ENCODE assay signal across 27 mouse cellular contexts in the genomic region with DNA sequence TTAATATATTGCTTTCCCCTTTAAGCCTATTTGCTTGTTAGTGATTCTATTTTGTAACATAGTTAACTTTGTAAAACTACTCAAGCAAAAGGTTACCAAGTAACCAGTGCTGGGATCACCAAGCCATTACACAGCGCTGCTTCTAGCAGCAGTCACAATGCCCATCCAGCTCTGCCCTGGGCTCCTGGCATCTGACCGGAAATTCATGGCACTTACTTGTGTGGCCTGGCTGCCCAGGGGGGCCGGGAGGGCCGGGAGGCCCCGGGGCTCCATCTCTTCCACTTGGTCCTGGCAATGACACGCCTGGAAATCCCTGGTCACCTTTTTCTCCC.
DNase-seq lines count a peak whose midpoint lies in the region; ATAC-seq lines count a peak whose summit lies in the region.
"Had no signal": no experiment of that assay in that cellular context is flagged by ENCODE, and none has a peak within 500 bp of the region (broad histone marks: within the 10 kb centered on the region; RNA-seq: fewer than 3 reads in every experiment).

No protein-coding gene starts in this region.

- DNase-seq in heart, adult 11 months, result peak; percentile 86
- DNase-seq in heart, adult 9 months (ENCODE audit: low spot score in 2 of 2), result no peak
- DNase-seq in kidney, adult 18-20 months, result peak; percentile 71
- peak; percentile 60 to 87 for DNase-seq in kidney, postnatal 25 days
- no peak for DNase-seq in retina, postnatal 1 day
- DNase-seq: cerebellum, adult 8-10 months; cerebellum, postnatal 25 days; gastrocnemius, postnatal 25 days; heart, adult 18-20 months; heart, postnatal 14 days; left cerebral cortex, postnatal 4 days; liver, postnatal 0 days; right cerebral cortex, postnatal 14 days; thymus, postnatal 4 days had no signal

- H3K9me3 ChIP-seq in kidney, embryonic 15.5 days (replicated peaks), result no peaks in the 10 kb centered on the region
- no peaks in the 10 kb centered on the region for H3K9me3 ChIP-seq in intestine, embryonic 15.5 days
- H3K9me3 ChIP-seq in hindbrain, embryonic 13.5 days, result no peaks in the 10 kb centered on the region
- H3K9me3 ChIP-seq: embryonic facial prominence, embryonic 10.5 days; embryonic facial prominence, embryonic 15.5 days; forebrain, embryonic 12.5 days; heart, embryonic 13.5 days; hindbrain, embryonic 10.5 days; liver, embryonic 12.5 days; midbrain, embryonic 12.5 days; neural tube, embryonic 13.5 days had no signal

- H3K36me3 ChIP-seq in kidney, embryonic 15.5 days, result peaks cover 95% of the 10 kb centered on the region
- peaks cover 21% of the 10 kb centered on the region for H3K36me3 ChIP-seq in intestine, embryonic 15.5 days
- no peaks in the 10 kb centered on the region for H3K36me3 ChIP-seq in hindbrain, embryonic 13.5 days
- H3K36me3 ChIP-seq: forebrain, embryonic 12.5 days; midbrain, embryonic 12.5 days; neural tube, embryonic 13.5 days had no signal

- peaks cover 32% of the 10 kb centered on the region for H3K4me1 ChIP-seq in kidney, embryonic 15.5 days
- no peaks in the 10 kb centered on the region; the same call in 1 of the 2 replicates for H3K4me1 ChIP-seq in intestine, embryonic 15.5 days (replicated peaks)
- 0 out of 2 replicates have a peak, but pooled peaks cover 2% of the 10 kb centered on the region for H3K4me1 ChIP-seq in hindbrain, embryonic 13.5 days (replicated peaks)
- H3K4me1 ChIP-seq: embryonic facial prominence, embryonic 10.5 days; embryonic facial prominence, embryonic 15.5 days; forebrain, embryonic 12.5 days; hindbrain, embryonic 10.5 days; midbrain, embryonic 12.5 days had no signal

- no peak overlapping the region for H3K4me3 ChIP-seq in kidney, embryonic 15.5 days (replicated peaks)
- no peak overlapping the region for H3K4me3 ChIP-seq in intestine, embryonic 15.5 days (replicated peaks)
- H3K4me3 ChIP-seq in hindbrain, embryonic 13.5 days, result no peak overlapping the region
- H3K4me3 ChIP-seq: embryonic facial prominence, embryonic 10.5 days; embryonic facial prominence, embryonic 15.5 days; forebrain, embryonic 12.5 days; heart, embryonic 13.5 days; hindbrain, embryonic 10.5 days; left cerebral cortex, adult 2 months; liver, embryonic 12.5 days; midbrain, embryonic 12.5 days; neural tube, embryonic 13.5 days had no signal

- no peaks in the 10 kb centered on the region for H3K27me3 ChIP-seq in kidney, embryonic 15.5 days
- no peaks in the 10 kb centered on the region for H3K27me3 ChIP-seq in intestine, embryonic 15.5 days (replicated peaks)
- no peaks in the 10 kb centered on the region for H3K27me3 ChIP-seq in hindbrain, embryonic 13.5 days
- H3K27me3 ChIP-seq: embryonic facial prominence, embryonic 15.5 days; forebrain, embryonic 12.5 days; heart, embryonic 13.5 days; liver, embryonic 12.5 days; midbrain, embryonic 12.5 days; neural tube, embryonic 13.5 days had no signal

- peak overlapping the region; percentile 83 for H3K27ac ChIP-seq in kidney, embryonic 15.5 days
- no peak overlapping the region for H3K27ac ChIP-seq in intestine, embryonic 15.5 days
- H3K27ac ChIP-seq in hindbrain, embryonic 13.5 days, result no peak overlapping the region
- H3K27ac ChIP-seq: embryonic facial prominence, embryonic 10.5 days; embryonic facial prominence, embryonic 15.5 days; forebrain, embryonic 12.5 days; heart, embryonic 13.5 days; hindbrain, embryonic 10.5 days; left cerebral cortex, adult 2 months; liver, embryonic 12.5 days; midbrain, embryonic 12.5 days; neural tube, embryonic 13.5 days had no signal

- ATAC-seq in kidney, embryonic 15.5 days (replicated peaks; ENCODE audit: low FRiP score), result peak; percentile 69
- no peak for ATAC-seq in intestine, embryonic 15.5 days
- ATAC-seq in hindbrain, embryonic 13.5 days (ENCODE audit: low FRiP score), result no peak
- ATAC-seq: hindbrain, embryonic 16.5 days; liver, embryonic 12.5 days had no signal

- 78% methylated on average over 6 of the region's 6 CpGs for whole genome bisulfite sequencing in kidney, embryonic 15.5 days
- WGBS in intestine, embryonic 15.5 days, result 87% methylated on average over 6 of the region's 6 CpGs
- WGBS in hindbrain, embryonic 13.5 days, result 53% methylated on average over 6 of the region's 6 CpGs

- H3K4me2 ChIP-seq in kidney, embryonic 15.5 days, result no peak overlapping the region
- H3K4me2 ChIP-seq in intestine, embryonic 15.5 days (replicated peaks), result no peak overlapping the region
- no peak overlapping the region for H3K4me2 ChIP-seq in hindbrain, embryonic 13.5 days
- H3K4me2 ChIP-seq: embryonic facial prominence, embryonic 15.5 days; forebrain, embryonic 12.5 days; heart, embryonic 13.5 days; liver, embryonic 12.5 days; midbrain, embryonic 12.5 days; neural tube, embryonic 13.5 days had no signal

- no peak overlapping the region for H3K9ac ChIP-seq in kidney, embryonic 15.5 days
- H3K9ac ChIP-seq in intestine, embryonic 15.5 days, result no peak overlapping the region
- no peak overlapping the region for H3K9ac ChIP-seq in hindbrain, embryonic 13.5 days
- H3K9ac ChIP-seq: embryonic facial prominence, embryonic 15.5 days; forebrain, embryonic 12.5 days; heart, embryonic 13.5 days; liver, embryonic 12.5 days; liver, postnatal 0 days; midbrain, embryonic 12.5 days; neural tube, embryonic 13.5 days had no signal

Comparison
In these comparisons a context has a peak if more than half of its experiments do, and no peak if none do; other contexts are left out.
1. DNase-seq: peak in heart, adult 11 months (single experiment), kidney, adult 18-20 months (single experiment) and kidney, postnatal 25 days (2 of 2); none in heart, adult 9 months (0 of 2) and retina, postnatal 1 day (single experiment).